Mouse (Mus musculus): ENCODE measurements around the gene Cidec.

DNA sequence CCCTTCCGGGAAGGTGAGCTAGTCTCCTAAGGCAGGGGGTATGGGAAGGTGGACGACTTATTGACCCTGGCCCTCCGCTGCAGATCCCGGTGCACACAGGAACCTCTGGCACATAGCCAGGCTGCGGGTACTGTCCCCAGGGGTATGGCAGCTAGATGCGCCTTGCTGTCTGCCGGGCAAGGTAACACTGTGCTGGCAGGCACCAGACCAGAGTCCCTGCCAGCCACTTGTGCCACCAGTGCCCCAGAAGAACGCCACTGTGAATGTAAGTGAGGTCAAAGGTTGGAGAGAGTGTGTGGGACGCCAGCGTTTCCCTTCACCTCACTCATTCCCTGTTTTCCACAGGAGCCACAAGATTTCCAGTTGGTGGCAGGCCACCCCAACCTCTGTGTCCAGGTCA is 43.3 kb upstream of the Cidec start:
- TF ChIP-seq GATA1 (IDR thresholded peaks at IDR 0.05; ENCODE audit: low read length): no peak
- no peak for TF ChIP-seq TAL1 (IDR thresholded peaks at IDR 0.05; ENCODE audit: low read length)

All from erythroblast, embryonic 14.5 days (primary cell).